Mouse (Mus musculus) mature B cell (primary cell): ENCODE results near the gene Oas1g.
"Not testable (repeated sequence)": the region's sequence is repeated elsewhere in the genome, so short reads cannot be mapped to it uniquely, and the experiment has no call there.

Source experiments
- in situ Hi-C: fragments of 300-500 bp; cut with MboI; formaldehyde crosslinking; loops from 2 replicates; pipeline ENCODE4 v1.14.3; 2019

The Oas1g gene

DNA sequence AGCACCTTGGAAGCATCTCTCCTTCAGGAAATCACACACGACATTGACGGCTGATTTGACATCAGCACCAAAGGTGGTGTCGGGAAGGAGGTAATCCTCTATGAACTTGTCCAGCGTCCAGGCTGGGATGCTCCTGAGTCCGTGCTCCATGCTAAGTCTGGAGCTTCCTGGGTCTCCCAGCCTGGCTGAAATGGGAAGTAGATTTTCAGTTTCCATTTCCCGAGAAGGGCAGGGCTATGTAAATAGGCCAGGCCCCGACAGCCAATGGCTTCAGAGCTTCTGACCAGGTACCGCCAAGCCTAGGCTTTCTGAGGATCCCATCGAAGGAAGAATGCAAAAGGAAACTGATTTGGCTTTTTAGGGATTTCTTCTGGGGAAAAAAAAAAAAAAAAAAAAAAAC, at the start of gene Oas1g:
Oas1g (minus strand) TSS at position 201 of the 400 bp plus-strand sequence.
- in situ Hi-C loops, result not testable (repeated sequence)

DNA sequence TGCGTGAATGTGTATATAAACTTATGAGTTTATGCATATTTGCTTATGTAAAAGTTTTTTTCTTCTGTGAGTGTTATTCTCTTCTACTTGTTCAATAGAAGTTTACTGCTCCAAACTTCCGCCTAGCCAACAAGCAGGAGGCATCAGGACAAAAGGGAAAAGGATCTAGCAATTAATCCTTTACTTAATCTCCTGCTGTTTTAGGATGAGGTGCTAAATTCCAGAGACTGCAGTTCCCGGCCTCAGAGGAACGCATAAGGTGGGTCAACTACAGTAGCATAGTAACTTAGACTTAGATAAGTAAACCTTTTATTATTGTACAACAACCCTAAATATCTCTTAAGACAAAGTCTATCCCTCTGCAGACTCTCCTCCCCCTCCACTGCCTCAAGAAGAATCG, 46.6 kb upstream of the Oas1g start:
- in situ Hi-C loops, result no loop called here

DNA sequence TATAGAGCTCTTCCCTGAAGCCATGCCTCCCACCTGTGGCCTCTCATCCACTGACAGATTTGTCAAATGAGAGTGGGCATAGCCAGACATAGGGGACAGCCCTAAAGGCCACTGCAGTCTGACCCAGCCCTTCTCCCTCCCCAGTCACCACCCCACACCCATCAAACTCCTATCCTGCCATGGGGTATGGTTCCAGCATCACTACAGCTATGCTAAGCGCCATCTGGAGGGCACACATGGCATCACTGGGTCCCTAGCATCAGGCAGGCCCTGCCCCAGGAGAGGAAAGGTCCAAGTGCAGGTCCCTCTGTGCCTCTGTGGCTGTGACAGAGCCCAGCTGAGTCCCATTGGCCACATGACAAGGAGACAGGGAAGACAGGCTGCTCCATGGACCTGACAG, 39.6 kb upstream of the Oas1g start:
- in situ Hi-C loops, result no loop called here

DNA sequence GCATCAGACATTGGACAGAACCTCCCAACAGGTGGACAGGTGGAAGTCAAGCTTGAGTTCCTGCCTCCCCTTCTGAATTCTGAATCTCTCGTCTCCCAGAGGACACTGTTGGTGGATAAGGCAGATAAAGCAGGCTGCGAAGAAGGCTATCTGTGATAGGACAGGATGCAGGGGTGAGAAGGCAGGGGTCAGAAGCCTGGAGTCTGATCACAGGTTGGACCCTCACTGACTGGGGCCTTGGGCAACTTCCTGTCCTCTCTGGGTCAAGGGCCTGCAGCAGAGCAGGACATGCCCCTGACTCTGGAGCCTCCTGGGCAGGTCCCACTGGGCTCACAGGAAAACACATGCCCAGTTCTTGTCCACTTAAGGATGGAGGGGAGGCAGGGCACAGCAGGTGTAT, 38.9 kb upstream of the Oas1g start:
- in situ Hi-C loops, result not testable (repeated sequence)

DNA sequence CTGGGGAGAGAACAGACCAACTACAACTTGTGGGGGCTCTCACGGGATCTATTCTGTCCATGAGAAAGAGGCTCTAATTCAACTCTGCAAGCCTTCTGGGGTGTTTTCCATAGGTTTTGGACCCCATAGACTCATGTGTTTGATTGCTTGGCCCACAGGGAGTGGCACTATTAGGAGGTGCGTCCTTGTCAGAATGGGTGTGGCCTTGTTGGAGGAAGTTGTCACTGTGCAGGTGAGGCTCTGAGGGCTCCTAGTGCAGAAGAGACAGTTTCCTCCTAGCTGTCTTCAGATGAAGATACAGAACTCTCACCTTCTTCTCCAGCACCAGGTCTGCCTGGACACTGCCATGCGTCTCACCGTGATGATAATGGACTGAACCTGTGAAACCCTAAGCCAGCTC, 37.1 kb upstream of the Oas1g start:
- in situ Hi-C loops, result not testable (repeated sequence)

DNA sequence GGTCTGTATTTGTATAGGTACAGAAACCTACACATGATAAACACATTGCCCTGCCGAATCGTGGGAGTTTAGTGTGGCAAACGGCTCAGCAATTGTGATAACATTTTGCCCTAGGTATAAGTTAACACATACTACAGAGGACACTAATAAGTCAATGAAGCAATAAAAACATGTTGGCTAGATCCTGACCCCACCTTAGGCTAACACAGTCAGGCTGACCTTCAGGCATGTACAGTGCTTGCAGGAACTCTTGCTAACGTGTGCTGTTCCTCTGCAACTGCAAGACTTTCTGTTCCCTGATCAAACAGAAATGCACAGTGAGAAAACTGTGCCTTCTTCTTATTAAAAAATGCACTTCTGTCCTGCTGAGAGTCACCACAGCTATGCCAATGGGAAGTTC, 36.6 kb upstream of the Oas1g start:
- in situ Hi-C loops, result no loop called here

DNA sequence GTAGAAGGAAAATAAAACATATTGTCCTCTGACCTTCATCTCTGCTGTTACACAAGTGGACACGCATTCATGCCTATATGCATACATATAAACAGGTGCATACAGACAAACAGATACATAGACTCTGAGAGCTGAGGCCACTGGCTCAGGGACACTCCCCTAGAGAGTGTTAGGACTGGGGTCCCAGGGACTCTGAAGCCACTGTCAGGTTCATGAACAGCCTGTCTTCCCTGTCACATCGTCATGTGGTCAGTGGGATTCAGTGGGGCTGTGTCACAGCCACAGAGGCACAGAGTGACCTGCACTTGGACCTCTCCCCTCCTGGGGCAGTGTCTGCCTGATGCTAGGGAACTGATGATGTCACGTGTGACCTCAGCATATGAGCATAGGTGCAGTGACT, 32.9 kb upstream of the Oas1g start:
- in situ Hi-C loops, result no loop called here

DNA sequence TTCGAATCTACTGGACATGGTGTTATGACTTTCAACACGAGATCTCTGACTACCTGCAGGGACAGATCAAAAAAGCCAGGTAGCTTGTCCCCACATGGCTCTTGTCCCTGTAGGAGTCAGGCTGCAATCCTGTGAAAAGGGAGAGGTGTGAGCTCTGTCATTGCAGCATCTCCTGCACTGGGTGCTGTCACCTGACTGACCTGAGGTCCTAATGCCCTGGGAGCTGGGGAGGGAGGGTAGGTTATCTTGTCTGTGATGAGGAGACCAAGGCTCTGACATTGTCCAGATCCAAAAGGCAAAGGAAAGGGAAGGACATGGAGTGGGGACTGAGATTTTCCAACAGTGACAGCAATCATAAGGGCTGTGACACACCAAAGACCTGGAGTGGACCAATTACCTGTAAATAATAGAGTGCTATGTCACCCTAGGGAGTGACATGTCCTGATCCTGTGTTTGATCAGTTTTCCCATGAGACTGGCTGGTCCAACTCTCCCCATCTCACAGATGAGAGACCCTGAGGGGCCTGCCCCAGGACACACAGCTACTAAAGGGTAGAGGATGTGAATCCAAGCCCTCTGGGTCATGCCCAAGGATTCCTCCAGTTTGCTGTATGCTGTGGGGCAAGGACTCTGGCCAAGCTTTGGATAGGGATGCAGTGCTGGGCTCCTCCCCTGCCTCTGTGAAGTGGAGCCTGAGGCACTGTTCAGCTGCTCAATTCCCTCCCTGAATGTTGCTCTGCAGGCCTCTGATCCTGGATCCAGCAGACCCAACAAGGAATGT, 31.9 kb upstream of the Oas1g start:
- in situ Hi-C loops, result not testable (repeated sequence)

DNA sequence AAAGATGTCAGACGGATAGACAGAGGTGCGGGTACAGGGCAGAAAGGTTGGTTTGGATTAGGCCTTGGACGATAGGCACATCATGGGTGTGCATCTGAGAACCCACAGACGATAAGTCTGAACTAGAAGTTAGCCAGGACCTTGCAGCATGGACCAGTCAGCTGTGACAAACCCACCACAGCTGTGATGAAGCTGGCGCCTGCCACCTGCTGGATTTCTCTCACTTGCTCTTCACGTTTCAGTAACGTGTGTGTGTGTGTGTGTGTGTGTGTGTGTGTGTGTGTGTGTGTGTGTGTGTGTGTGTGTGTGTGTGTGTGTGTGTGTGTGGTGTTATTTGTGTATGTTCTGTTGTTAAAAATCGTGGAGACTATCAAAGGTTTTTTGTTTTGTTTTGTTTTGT, 26.8 kb upstream of the Oas1g start, which contains the start of gene Oas1d:
Oas1d (plus strand) TSS at position 333 of the 400 bp plus-strand sequence.
- in situ Hi-C loops, result not testable (repeated sequence)

DNA sequence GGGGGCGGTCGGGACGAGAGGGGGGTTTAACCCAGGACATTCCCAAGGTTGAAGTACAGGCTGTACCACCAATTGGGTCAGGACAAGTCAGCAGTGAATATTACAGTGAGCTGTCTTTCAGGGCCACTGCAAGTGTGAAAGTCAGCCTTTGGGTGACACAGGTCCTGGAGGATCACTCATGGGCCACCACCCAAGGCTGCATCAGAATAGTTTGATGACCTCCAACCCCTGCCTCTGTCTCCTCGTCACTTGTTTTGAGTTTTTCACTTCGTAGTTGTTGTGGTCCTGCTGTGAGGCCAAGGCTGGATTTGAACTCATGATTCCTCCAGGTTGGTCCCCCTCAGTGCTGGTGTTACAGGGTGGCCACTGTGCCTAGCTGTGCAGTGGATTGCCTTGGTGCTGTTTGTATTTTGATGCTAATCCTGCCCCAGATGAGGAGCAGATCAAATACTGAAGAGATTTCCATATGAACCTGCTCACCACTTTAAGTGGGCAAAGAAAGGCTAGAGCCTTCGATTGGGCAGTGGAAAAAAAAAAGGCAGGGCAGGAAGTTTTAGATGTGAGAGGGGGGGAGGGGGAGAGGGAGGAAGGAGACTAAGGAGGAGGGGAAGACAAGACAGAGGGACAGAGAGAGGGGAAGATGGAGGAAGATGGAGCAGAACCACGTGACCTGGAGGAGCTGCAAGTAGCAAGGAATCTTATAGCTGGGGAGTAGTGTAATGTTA, 20.9 kb upstream of the Oas1g start:
- in situ Hi-C loops, result no loop called here

DNA sequence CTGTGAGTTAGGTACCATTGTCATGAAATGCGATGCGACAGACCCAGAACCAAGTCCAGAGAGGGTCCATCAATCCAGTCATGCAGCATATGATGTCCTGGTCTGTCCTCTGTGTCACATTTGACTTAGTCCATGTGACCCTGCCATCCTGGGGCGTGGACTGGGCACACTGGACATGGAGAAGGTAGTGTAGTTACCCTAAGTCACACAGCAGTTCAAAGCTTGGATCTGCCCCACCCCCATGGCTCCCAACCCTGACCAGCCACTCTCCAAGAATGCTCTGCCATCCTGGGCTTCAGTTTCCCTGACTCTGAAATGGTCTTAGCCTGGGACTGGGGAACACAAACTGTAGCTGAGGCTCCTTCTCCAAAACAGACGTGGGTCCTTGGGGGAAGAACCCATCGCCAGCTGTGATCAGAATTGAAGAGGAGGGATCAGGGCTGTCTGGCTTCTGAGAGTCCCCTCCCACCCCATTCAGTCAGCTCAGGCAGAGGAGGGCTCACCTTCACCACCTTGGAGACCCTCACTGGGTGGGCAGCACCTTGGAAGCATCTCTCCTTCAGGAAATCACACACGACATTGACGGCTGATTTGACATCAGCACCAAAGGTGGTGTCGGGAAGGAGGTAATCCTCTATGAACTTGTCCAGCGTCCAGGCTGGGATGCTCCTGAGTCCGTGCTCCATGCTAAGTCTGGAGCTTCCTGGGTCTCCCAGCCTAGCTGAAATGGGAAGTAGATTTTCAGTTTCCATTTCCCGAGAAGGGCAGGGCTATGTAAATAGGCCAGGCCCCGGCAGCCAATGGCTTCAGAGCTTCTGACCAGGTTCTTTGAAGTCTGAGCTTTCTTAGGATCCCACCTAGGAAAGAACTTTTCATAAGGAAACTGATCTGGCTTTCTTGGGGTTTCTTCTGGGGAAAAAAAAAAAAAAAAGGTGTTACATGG, 19.6 kb upstream of the Oas1g start, which contains the start of gene Oas1a:
Oas1a (minus strand) TSS at position 731 of the 943 bp plus-strand sequence.
- in situ Hi-C loops, result not testable (repeated sequence)

DNA sequence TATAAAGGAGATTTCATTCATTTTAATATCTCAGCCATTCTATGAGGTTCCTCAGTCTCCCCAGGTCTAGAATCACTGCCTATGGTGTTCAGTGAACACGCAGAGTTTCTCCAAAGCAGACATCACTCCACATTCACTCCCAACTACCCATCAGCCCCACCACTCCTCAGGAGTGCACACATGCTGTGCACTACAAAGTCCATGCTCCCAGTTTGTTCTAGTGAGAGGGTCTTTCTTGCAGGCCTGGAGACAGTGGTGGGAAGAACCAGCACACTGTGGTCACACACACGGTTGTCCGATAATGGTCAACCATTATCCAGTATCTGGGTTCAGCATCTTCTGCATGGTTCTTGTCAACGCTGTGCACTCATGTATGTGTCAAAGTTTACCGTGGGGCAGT, 14.6 kb upstream of the Oas1g start:
- in situ Hi-C loops, result no loop called here

DNA sequence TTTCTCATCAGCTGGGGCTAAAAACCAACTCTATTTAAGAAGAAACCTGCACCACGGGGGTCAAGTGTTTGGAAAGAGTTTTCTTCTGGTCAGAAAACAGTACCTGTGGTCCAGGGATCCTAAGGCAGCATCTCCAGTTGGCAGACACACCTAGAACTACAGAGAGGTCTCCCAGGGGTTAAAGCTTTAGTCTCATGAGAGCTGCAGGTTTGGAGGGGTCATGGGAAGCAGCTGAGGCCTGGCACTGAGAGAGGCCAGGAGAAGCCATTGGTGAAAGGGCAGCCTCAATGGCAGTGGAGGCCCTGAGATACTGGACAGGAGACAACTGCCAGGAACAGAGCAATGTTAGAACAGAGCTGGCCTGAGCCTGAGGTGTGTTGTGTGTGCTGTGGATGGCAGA, 13.3 kb upstream of the Oas1g start:
- in situ Hi-C loops, result no loop called here

DNA sequence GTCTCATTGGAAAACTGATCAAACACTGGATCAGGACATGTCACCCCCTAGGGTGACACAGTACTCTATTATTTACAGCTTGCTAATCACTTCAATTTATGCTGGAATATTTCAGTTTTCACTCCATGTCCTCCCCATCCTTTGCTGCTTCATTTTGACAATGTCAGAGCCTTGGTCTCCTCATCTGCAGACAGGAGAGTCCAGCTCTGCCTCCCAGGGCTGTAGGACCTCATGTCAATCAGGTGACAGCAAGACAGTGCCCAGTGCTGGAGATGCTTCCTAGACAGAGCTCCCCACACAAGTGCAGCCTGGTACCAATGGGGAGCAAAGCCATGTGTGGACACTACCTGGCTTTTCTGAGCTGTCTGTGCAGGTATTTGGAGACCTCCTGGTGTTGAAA, 11.3 kb upstream of the Oas1g start:
- in situ Hi-C loops, result no loop called here

DNA sequence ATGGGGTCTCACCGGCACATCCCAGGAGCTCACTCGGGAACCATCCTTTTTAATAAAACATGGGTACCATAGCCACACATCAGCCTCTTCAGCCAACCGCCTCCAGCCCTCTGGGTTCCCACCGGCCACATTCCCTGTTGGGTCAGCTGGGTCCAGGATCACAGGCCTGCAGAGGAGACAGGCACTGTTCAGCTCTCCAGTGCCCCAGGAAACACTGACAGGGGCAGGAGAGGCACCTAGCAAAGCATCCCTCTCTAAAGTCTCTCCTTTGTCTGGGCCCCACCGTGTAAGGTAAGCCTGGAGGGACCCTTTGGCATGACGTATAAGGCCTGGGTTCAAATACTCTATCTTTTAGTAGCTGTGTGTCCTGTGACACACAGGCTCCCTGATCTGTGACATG, 10.9 kb upstream of the Oas1g start:
- in situ Hi-C loops, result no loop called here

DNA sequence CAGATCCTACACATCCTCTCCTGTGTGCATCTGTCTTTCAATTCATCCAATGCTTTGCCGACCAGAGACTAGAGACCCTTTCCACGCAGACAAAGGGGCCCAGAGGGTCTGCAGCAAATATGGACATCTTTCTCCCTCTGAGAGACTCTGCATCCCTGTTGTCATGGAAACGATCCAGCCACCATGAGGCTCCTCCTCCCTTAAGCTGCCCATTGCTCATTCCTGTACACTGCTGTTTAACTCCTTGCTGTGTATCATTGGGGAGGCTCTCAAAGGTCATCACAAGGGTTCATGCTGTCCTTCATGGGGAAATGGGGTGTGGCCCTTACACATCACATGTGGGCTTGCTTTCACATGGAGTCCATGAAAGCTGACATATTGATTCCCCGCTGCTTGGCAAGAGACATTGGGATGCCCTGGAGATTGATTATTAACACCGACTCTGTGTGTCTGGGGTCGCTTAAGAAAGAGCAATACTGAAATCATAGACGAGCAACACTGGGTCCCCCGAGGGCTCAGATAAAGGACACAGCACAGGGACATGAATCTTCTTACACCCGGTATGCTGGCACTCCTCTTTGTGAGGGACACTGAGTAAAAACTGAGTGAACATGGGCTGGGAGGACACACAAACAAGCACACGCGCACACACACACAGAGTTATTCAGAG, 8.0 kb upstream of the Oas1g start:
- in situ Hi-C loops, result no loop called here

DNA sequence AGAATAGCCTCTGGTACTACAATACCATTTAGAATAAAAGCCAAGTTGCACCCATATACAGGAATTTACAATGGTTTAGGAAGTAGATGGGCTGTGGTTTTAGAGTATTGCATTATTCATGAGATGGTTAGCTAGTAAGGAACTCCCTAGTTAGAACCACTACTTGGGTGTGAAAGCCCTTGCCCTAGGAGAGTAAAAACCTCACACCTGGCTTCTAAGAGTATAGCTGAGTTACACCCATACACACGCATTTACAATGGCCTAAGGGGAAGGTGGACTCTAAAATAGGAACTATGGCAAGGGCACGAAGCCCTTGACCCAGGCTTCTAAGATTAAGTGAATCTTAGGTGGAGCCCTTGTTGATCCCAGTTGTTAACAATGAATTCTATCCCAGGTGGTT, 7.3 kb upstream of the Oas1g start:
- in situ Hi-C loops, result not testable (repeated sequence)

DNA sequence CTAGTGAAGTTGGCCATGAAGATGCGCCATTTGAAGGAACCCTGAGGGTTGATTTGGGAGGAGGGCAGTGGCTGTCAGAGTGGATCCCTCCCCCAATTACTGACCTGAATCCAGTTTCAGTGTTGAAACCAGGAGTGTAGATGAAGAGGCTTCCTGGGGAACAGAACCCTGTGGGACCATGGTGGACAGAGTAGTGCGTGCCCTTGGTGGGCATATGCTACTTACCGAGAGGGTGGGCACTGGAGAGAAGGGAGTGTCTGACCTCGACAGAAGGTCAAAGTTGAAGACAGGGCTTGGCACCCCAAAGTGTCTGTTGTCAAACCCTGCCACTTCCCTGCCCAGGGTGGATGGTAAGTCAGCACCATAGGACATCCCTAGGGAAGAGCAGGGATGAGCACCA, 6.5 kb upstream of the Oas1g start:
- in situ Hi-C loops, result not testable (repeated sequence)

DNA sequence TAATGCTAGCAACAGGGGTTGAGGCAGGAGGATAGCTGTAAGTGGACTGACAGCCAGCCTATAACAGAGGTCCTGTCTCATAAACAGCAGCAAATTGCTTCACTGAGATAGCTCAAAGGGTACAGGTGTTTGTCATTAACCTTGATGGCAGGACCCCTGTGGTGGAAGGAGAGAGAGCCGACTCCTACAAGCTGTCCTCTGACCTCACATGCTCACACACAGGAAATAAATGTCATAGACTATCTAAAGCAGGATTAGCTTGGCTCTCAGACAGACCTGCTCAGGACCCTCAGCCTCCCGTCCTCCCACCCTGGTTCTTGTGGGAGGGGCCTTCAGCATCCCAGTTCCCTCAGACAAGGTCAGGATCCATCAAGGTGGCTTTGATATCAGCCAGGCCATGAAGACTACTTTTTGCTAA, 4.8 kb upstream of the Oas1g start:
- in situ Hi-C loops, result no loop called here

DNA sequence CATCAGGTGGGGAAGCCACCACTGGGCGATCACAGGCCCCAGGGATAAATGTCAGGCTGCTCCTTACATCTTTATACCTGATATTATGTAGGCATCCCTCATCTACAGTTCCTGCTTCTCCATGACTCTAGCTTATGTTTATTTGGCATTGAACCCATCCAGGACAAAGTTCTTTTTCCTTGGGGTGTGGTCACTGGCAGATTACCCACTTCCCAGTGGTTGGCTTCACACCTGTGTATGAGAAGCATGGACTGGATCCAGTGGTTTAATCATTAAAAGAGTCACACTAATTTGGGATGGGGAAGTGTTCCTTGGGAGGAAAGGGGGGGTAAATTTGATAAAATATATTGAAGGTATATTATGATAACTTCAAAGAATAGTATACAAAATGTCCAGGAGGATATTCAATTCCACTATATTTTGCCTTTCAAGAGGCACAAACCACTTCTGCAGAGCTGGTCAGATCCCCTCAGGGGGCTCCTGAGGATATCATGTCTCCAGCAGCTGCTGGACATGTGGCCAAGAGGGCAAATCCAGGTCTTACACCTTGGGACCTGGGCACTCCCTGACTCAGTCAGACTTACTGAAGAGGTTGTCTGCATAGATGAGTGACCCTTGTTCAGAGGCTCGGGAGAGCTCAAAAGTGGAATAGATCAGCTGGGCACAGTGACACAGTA, 4.3 kb upstream of the Oas1g start:
- in situ Hi-C loops, result not testable (repeated sequence)

DNA sequence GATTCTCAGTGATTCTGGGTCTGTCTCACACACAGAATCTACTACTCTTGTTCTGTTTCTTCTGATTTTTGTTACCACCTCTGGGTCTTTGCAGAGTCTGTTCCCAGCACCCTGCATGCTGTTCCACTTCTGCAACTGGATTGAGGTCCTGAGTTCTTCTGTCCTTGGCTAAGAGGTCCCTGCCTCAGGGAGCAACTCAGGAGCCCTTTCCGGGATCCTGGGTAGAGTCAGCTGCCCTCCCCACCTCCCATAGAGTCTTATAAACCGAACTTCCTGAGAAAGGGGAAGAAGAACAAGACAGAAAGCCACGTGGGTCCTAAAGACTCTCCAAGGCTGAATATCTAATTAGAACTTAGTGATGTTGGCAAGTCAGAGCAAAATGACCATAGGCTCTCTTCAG, 3.6 kb upstream of the Oas1g start:
- in situ Hi-C loops, result no loop called here
